11 mouse cellular contexts compared by ENCODE assay signal in the genomic region with DNA sequence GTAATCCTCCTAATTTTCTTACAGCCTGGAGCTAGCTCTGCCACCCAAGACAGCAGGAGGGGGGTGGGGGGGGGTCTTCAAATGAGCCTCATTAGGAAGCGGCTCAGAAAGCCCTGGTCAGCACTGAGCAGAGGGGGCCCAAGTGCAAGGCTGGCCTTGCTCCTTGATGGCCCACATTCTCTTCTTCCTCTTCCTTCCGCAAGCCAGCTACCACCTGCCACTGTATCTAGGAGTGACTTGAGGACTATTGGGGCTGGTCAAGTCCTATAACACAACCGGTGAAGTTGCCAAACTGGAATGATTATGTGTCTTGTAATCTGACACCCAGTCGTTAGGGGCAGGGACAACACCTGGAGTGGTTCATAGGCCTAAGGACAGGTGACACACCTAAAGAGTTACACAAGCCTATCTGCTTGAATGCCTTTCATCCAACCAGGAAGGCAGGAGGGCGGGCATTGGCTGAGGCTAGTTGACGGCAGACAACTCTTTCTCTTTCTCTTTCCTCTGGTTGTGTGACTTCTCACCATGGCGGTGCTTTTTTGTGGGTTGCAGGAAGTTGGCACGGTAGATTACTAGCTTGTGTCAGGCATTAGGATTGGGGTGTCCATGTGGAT. TPM values are rescaled to one million over a fixed set of nuclear protein-coding genes. Genes with fewer than 3 reads are reported as not detected.
DNase-seq lines count a peak whose midpoint lies in the region; ATAC-seq and TF ChIP-seq lines count a peak whose summit lies in the region.
"Had no signal": no experiment of that assay in that cellular context is flagged by ENCODE, and none has a peak within 500 bp of the region (broad histone marks: within the 10 kb centered on the region; RNA-seq: fewer than 3 reads in every experiment).

A gene (minus strand): TSS at position 296 of the 614 bp plus-strand sequence.

- peak; percentile 59 for DNase-seq in urinary bladder, postnatal 14 days (ENCODE audit: low spot score)
- DNase-seq in urinary bladder, postnatal 25 days (ENCODE audit: low spot score) = no peak
- peak; percentile 43 for DNase-seq in lung, adult 2 months
- no peak for DNase-seq in spleen, adult 12 weeks (ENCODE audit: low spot score)
- no peak for DNase-seq in MN1 (ENCODE audit: low spot score)
- no peak for DNase-seq in forebrain, embryonic 14.5 days (ENCODE audit: low spot score)

- whole genome bisulfite sequencing in lung, adult 2 months = 51% methylated on average over 8 of the region's 8 CpGs
- 62% methylated on average over 8 of the region's 8 CpGs for WGBS in stomach, embryonic 16.5 days
- 78% methylated on average over 8 of the region's 8 CpGs for WGBS in forebrain, embryonic 14.5 days

- no peaks in the 10 kb centered on the region for H3K27me3 ChIP-seq in stomach, embryonic 16.5 days (ENCODE audit: control insufficient read depth, insufficient read depth, low read length)
- no peaks in the 10 kb centered on the region for H3K27me3 ChIP-seq in forebrain, embryonic 14.5 days (replicated peaks; ENCODE audit: control insufficient read depth, insufficient read depth, low read length)
- H3K27me3 ChIP-seq: hindbrain, embryonic 13.5 days; liver, embryonic 15.5 days had no signal

- H3K4me2 ChIP-seq in stomach, embryonic 16.5 days (ENCODE audit: low read depth, low read length) = peak within 1 kb of the TSS; percentile 49
- H3K4me2 ChIP-seq in forebrain, embryonic 14.5 days (ENCODE audit: low read length) = no peak within 1 kb of the TSS
- H3K4me2 ChIP-seq: heart, embryonic 12.5 days; hindbrain, embryonic 13.5 days; liver, embryonic 15.5 days had no signal

- TF ChIP-seq POLR2A in lung, adult 2 months (IDR thresholded peaks at IDR 0.05; ENCODE audit: borderline replicate concordance, extremely low read depth, low read depth, low read length) = peak; percentile 29; the same call in 1 of the 2 replicates

- H3K4me1 ChIP-seq in lung, adult 2 months (ENCODE audit: control insufficient read depth, insufficient read depth, low read length) = peaks cover 2% of the 10 kb centered on the region
- H3K4me1 ChIP-seq in stomach, embryonic 16.5 days (ENCODE audit: control insufficient read depth, insufficient read depth, low read length) = 0 out of 2 replicates have a peak, but pooled peaks cover 4% of the 10 kb centered on the region
- no peaks in the 10 kb centered on the region for H3K4me1 ChIP-seq in forebrain, embryonic 14.5 days (ENCODE audit: control insufficient read depth, insufficient read depth, low read length)
- H3K4me1 ChIP-seq: heart, embryonic 12.5 days; hindbrain, embryonic 13.5 days had no signal

- no peaks in the 10 kb centered on the region for H3K36me3 ChIP-seq in stomach, embryonic 16.5 days (ENCODE audit: control insufficient read depth, insufficient read depth, low read length)
- H3K36me3 ChIP-seq in forebrain, embryonic 14.5 days (ENCODE audit: control insufficient read depth, insufficient read depth, low read length) = no peaks in the 10 kb centered on the region
- H3K36me3 ChIP-seq: heart, embryonic 12.5 days; hindbrain, embryonic 13.5 days; liver, embryonic 15.5 days had no signal

- H3K9ac ChIP-seq in stomach, embryonic 16.5 days (ENCODE audit: low read length) = peak within 1 kb of the TSS; percentile 40
- no peak within 1 kb of the TSS for H3K9ac ChIP-seq in forebrain, embryonic 14.5 days (ENCODE audit: low read length)
- H3K9ac ChIP-seq: heart, embryonic 12.5 days; hindbrain, embryonic 13.5 days; liver, embryonic 15.5 days had no signal

- ATAC-seq in inflammation-experienced regulatory T-cells, adult 6 months = peak; percentile 22
- ATAC-seq in stomach, embryonic 16.5 days (ENCODE audit: insufficient read depth, low FRiP score) = peak; percentile 92
- no peak for ATAC-seq in forebrain, embryonic 14.5 days

- peak within 1 kb of the TSS; percentile 85 for H3K27ac ChIP-seq in stomach, embryonic 16.5 days (ENCODE audit: low read length)
- no peak within 1 kb of the TSS for H3K27ac ChIP-seq in forebrain, embryonic 14.5 days (ENCODE audit: low read depth, low read length)
- H3K27ac ChIP-seq: hindbrain, embryonic 13.5 days; liver, embryonic 15.5 days had no signal

- no peak for TF ChIP-seq CTCF in lung, adult 2 months (IDR thresholded peaks at IDR 0.05; ENCODE audit: insufficient read depth, low read length)

- no peaks in the 10 kb centered on the region for H3K9me3 ChIP-seq in stomach, embryonic 16.5 days (replicated peaks; ENCODE audit: control insufficient read depth, low read length)
- no peaks in the 10 kb centered on the region for H3K9me3 ChIP-seq in forebrain, embryonic 14.5 days (replicated peaks; ENCODE audit: control insufficient read depth, low read length)
- H3K9me3 ChIP-seq: heart, embryonic 12.5 days; hindbrain, embryonic 13.5 days; liver, embryonic 15.5 days had no signal

- H3K4me3 ChIP-seq in lung, adult 2 months (replicated peaks; ENCODE audit: extremely low read depth, low read depth, low read length) = peak within 1 kb of the TSS; percentile 32
- peak within 1 kb of the TSS; percentile 38 for H3K4me3 ChIP-seq in stomach, embryonic 16.5 days (replicated peaks; ENCODE audit: low read length)
- no peak within 1 kb of the TSS for H3K4me3 ChIP-seq in forebrain, embryonic 14.5 days (ENCODE audit: low read depth, low read length)
- H3K4me3 ChIP-seq: heart, embryonic 12.5 days; hindbrain, embryonic 13.5 days; liver, embryonic 15.5 days had no signal

RNA-seq across cellular contexts. Expression of the gene that starts here (rescaled TPM):
- not detected for polyA plus RNA-seq in inflammation-experienced regulatory T-cells, adult 6 months (2017; shearing (Covaris generic))
- 18.2 and 24.1 TPM in 2 replicates for polyA plus RNA-seq in lung, adult 2 months (2012; rRNA removed)
- 31.5 and 40.1 TPM in 2 replicates for polyA plus RNA-seq in stomach, embryonic 16.5 days (2015; fragmentation: Nextera tagmentation; extraction: Ambion mirVana)
- polyA plus RNA-seq in forebrain, embryonic 14.5 days (2014; fragmentation: Nextera tagmentation; extraction: Ambion mirVana) = not detected in 2 replicates
- polyA plus RNA-seq: heart, embryonic 12.5 days; hindbrain, embryonic 13.5 days; liver, embryonic 15.5 days had no signal

Comparison
In these comparisons a context has a peak if more than half of its experiments do, and no peak if none do; other contexts are left out.
1. RNA of the gene that starts here (polyA plus RNA-seq): 31.5 to 40.1 TPM in stomach, embryonic 16.5 days and 18.2 to 24.1 TPM in lung, adult 2 months; not detected in inflammation-experienced regulatory T-cells, adult 6 months and not detected in forebrain, embryonic 14.5 days; every median in the first group is over 10 times any median in the second.
2. DNase-seq: peak in urinary bladder, postnatal 14 days (single experiment) and lung, adult 2 months (single experiment); none in urinary bladder, postnatal 25 days (single experiment), spleen, adult 12 weeks (single experiment), MN1 (single experiment) and forebrain, embryonic 14.5 days (single experiment).
3. Peak in ATAC-seq in inflammation-experienced regulatory T-cells, adult 6 months; RNA of the gene not detected or under 1 TPM.